Mouse (Mus musculus) neural tube, embryonic 14.5 days (tissue): ENCODE data around the gene Timm13. TPM values are rescaled to one million over a fixed set of nuclear protein-coding genes. Genes with fewer than 3 reads are reported as not detected.
A peak's percentile ranks its signal among the peaks of the same experiment; 100 is the strongest.

Source experiments
- ATAC-seq: fragments of 200-750 bp; cut with Nextera tagmentation; 2 replicates; pipeline ENCODE4 v1.8.0; 2017; ENCODE audit warnings: low read depth, mild to moderate bottlenecking, moderate TSS enrichment, moderate library complexity
- H3K27ac ChIP-seq: fragments of 300-500 bp; sonication (generic); 2 replicates; pipeline ENCODE4 v1.5.1; 2014; ENCODE audit warnings: low read depth, mild to moderate bottlenecking, control low read depth, low read length, moderate library complexity, mixed read lengths
- H3K27me3 ChIP-seq: fragments of 300-500 bp; sonication (generic); 2 replicates; pipeline ENCODE4 v1.6.1; 2014; ENCODE audit warnings: low read length; ENCODE audit not compliant: control insufficient read depth, insufficient read depth
- H3K36me3 ChIP-seq: fragments of 300-500 bp; sonication (generic); 2 replicates; pipeline ENCODE4 v1.6.1; 2014; ENCODE audit warnings: low read length, mixed read lengths; ENCODE audit not compliant: control insufficient read depth, insufficient read depth
- H3K4me1 ChIP-seq: fragments of 300-500 bp; sonication (generic); 2 replicates; pipeline ENCODE4 v1.6.1; 2014; ENCODE audit warnings: low read length; ENCODE audit not compliant: control insufficient read depth, insufficient read depth
- H3K4me2 ChIP-seq: fragments of 300-500 bp; sonication (generic); 2 replicates; pipeline ENCODE4 v1.6.1; 2014; ENCODE audit warnings: mild to moderate bottlenecking, low read depth, low read length, control low read depth
- H3K4me3 ChIP-seq: fragments of 300-500 bp; sonication (generic); 2 replicates; pipeline ENCODE4 v1.5.1; 2014; ENCODE audit warnings: low read depth, low read length, control low read depth, mixed read lengths
- H3K9ac ChIP-seq: fragments of 300-500 bp; sonication (generic); replicated peaks from 2 replicates; pipeline ENCODE4 v1.6.1; 2014; ENCODE audit warnings: low read depth, mild to moderate bottlenecking, control low read depth, low read length, mixed read lengths
- H3K9me3 ChIP-seq: fragments of 300-500 bp; sonication (generic); 2 replicates; pipeline ENCODE4 v1.6.1; 2016; ENCODE audit warnings: low read length; ENCODE audit not compliant: control insufficient read depth
- WGBS: fragments of 180-500 bp; shearing (Covaris S2); extraction: QIAGEN DNeasy Blood & Tissue Kit; methylation state at CpG from one replicate; pipeline ENCODE4 v1.1.7; 2014; 5-methylcytosine and 5-hydroxymethylcytosine counted together
- polyA plus RNA-seq: library from polyadenylated mRNA; unstranded; fragments of >200 nt; fragmentation: Nextera tagmentation; extraction: Ambion mirVana; gene quantifications from 2 replicates; pipeline ENCODE4 v1.2.1, GENCODE M21; 2014

The Timm13 gene
- polyA plus RNA-seq, 1 experiment from 2014 or later: 352 TPM

DNA sequence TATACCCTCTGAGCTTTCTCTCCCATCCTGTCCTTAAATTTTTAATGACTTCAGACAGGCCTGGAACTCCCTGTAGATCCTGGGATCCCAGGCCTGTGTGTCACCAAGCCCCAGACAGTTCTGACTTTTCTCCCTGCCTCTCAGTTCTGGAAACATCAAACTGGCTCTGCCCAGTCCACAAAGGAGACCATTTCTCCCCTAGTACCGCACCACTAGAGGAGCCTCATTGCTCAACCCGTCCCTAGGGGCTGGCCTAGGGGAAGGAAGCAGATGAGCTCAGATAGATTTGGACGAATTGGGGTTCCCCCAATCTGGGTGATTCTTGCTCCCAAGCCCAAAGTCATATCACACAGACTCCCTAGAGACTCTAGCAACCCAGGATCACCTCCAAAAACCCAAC, 34.5 kb upstream of the Timm13 start:
- no peaks in the 10 kb centered on the region for H3K9me3 ChIP-seq
- ATAC-seq: no peak
- WGBS: 3% methylated on average over 3 of the region's 3 CpGs
- H3K27me3 ChIP-seq: peaks cover 41% of the 10 kb centered on the region
- no peak overlapping the region for H3K9ac ChIP-seq
- H3K27ac ChIP-seq: no peak overlapping the region
- H3K4me3 ChIP-seq: no peak overlapping the region
- H3K36me3 ChIP-seq: no peaks in the 10 kb centered on the region
- H3K4me1 ChIP-seq: peaks cover 63% of the 10 kb centered on the region
- H3K4me2 ChIP-seq: no peak overlapping the region; the same call in 1 of the 2 replicates

DNA sequence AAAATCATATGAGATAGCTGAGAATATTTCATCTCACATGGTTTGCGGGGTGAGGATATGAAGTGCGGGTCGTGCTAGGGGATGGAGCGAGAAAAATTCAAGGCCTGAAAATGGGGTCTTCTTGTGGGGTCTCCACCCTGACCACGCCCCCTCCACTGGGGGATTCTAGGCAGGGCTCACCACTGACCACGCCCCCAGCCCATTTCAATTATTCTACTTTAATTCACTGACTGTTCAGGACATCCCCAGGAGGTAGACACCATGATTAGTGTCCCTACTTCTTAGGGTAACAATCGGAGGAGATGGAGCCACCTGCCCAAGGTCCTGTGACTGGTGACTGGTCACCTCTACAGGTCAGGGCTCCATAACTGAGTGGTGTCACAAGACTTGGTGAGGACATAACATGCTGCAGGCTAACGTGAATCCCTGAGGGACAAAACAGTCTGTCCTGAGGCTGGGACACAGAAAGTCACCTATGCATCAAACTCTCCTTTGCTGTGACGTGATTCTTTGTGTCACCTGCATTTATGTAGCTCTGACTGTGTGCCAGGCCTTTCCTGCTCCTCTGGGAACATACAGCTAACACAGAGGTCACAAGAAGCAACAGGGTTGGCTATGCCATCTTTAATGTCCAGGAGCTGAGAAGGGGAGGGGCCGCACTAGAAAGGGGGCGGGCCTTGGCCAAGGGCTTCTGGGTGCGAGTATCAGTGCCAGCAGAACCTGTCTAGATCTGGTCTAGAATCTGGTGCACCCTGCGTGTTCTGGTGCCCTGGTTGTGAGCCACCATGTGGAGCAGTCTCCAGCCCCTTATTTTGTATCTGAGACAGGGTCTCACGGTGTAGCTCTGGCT, 33.6 kb upstream of the Timm13 start:
- Histone ChIP-seq H3K27me3 (peaks cover 41% of the 10 kb centered on the region), H3K4me2 (no peak overlapping the region)
- WGBS: 32% methylated on average over 14 of the region's 14 CpGs

GRCm38 (mm10) chr10:80933421-80933979, 32.7 kb upstream of the Timm13 start:
- H3K9me3 ChIP-seq: no peaks in the 10 kb centered on the region
- H3K36me3 ChIP-seq: no peaks in the 10 kb centered on the region
- ATAC-seq: no peak
- peak overlapping the region; percentile 31; the same call in 1 of the 2 replicates for H3K4me2 ChIP-seq
- no peak overlapping the region for H3K9ac ChIP-seq
- H3K4me3 ChIP-seq: no peak overlapping the region
- 3% methylated on average over 21 of the region's 21 CpGs for whole genome bisulfite sequencing
- H3K27me3 ChIP-seq: peaks cover 41% of the 10 kb centered on the region
- H3K27ac ChIP-seq: no peak overlapping the region
- H3K4me1 ChIP-seq: peaks cover 59% of the 10 kb centered on the region

More for the DNA sequence above, 33.6 kb upstream of the Timm13 start:
- Histone ChIP-seq H3K4me1 (peaks cover 60% of the 10 kb centered on the region), H3K9me3 (no peaks in the 10 kb centered on the region), H3K27ac (no peak overlapping the region), H3K36me3 (no peaks in the 10 kb centered on the region), H3K9ac (no peak overlapping the region), H3K4me3 (no peak overlapping the region)
- ATAC-seq: no peak

GRCm38 (mm10) chr10:80932700-80933420, 32.1 kb upstream of the Timm13 start:
- Histone ChIP-seq H3K27ac (no peak overlapping the region), H3K27me3 (peaks cover 41% of the 10 kb centered on the region), H3K9ac (no peak overlapping the region), H3K9me3 (no peaks in the 10 kb centered on the region), H3K4me2 (peak overlapping the region; percentile 36; the same call in 1 of the 2 replicates), H3K4me3 (no peak overlapping the region; the same call in 1 of the 2 replicates), H3K36me3 (no peaks in the 10 kb centered on the region), H3K4me1 (peaks cover 54% of the 10 kb centered on the region)
- ATAC-seq: no peak
- WGBS: under 1% methylated on average over 17 of the region's 17 CpGs

GRCm38 (mm10) chr10:80932206-80932605, 31.4 kb upstream of the Timm13 start:
- Histone ChIP-seq H3K9me3 (no peaks in the 10 kb centered on the region), H3K4me3 (peak overlapping the region; percentile 6), H3K4me2 (peak overlapping the region; percentile 36), H3K27me3 (peaks cover 39% of the 10 kb centered on the region), H3K36me3 (no peaks in the 10 kb centered on the region), H3K9ac (no peak overlapping the region), H3K4me1 (peaks cover 48% of the 10 kb centered on the region), H3K27ac (no peak overlapping the region)
- WGBS: 0% methylated on average over 20 of the region's 20 CpGs
- no peak for ATAC-seq

DNA sequence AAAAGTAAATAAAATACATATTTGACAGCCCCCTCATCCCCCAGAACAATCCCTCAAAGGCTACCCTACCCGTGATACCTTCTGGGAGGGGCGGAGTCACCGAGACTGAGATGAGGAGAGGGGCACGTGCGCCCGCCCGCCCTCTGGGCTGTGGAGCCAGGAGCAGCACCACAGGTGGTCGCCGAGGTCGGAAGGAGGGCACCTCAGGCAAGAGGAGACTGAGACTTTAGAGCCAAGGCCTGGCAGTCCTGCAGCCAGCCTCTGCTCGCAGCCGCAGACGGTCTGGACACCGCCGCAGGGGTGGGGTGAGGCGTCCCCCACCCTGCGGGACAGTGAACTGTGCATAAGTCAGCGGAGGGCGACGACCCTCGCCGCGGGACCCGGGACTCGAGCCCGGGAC, 30.9 kb upstream of the Timm13 start:
- peaks cover 35% of the 10 kb centered on the region for H3K27me3 ChIP-seq
- H3K27ac ChIP-seq: no peak overlapping the region
- H3K4me1 ChIP-seq: peaks cover 46% of the 10 kb centered on the region
- H3K9me3 ChIP-seq: no peaks in the 10 kb centered on the region
- no peaks in the 10 kb centered on the region for H3K36me3 ChIP-seq
- peak overlapping the region; percentile 70 for H3K4me2 ChIP-seq
- H3K4me3 ChIP-seq: peak overlapping the region; percentile 39
- no peak overlapping the region for H3K9ac ChIP-seq
- WGBS: under 1% methylated on average over 26 of the region's 26 CpGs
- no peak for ATAC-seq

GRCm38 (mm10) chr10:80931153-80931671, 30.4 kb upstream of the Timm13 start:
- H3K4me3 ChIP-seq: peak overlapping the region; percentile 39
- WGBS: 3% methylated on average over 14 of the region's 14 CpGs
- peaks cover 41% of the 10 kb centered on the region for H3K4me1 ChIP-seq
- H3K27ac ChIP-seq: no peak overlapping the region
- peak overlapping the region; percentile 70 for H3K4me2 ChIP-seq
- ATAC-seq: no peak
- H3K9ac ChIP-seq: no peak overlapping the region
- peaks cover 34% of the 10 kb centered on the region for H3K27me3 ChIP-seq
- no peaks in the 10 kb centered on the region for H3K9me3 ChIP-seq
- H3K36me3 ChIP-seq: no peaks in the 10 kb centered on the region

GRCm38 (mm10) chr10:80930361-80931152, 29.8 kb upstream of the Timm13 start:
- no peak for ATAC-seq
- peak overlapping the region; percentile 70 for H3K4me2 ChIP-seq
- no peaks in the 10 kb centered on the region for H3K36me3 ChIP-seq
- H3K9me3 ChIP-seq: no peaks in the 10 kb centered on the region
- no peak overlapping the region for H3K27ac ChIP-seq
- H3K4me1 ChIP-seq: peaks cover 37% of the 10 kb centered on the region
- H3K4me3 ChIP-seq: peak overlapping the region; percentile 39
- 2% methylated on average over 45 of the region's 45 CpGs for WGBS
- H3K27me3 ChIP-seq: peaks cover 32% of the 10 kb centered on the region
- peak overlapping the region; percentile 37 for H3K9ac ChIP-seq
